Mouse (Mus musculus) testis, postnatal 10 days (tissue): Measurements from ENCODE around the gene Tmed3.

Source experiments
- DNase-seq: peaks from one replicate; pipeline ENCODE4 v3.0.0; 2021; ENCODE audit warnings: low spot score

Gene Tmed3

GRCm38 (mm10) chr9:89704265-89705196, at the start of gene Tmed3:
Tmed3 (minus strand) TSS chr9:89705068.
- DNase-seq: peak; percentile 87

- DNase-seq: no peak
These were observed 35.2 kb upstream of the Tmed3 start for GRCm38 (mm10) chr9:89740041-89740440.

DNA sequence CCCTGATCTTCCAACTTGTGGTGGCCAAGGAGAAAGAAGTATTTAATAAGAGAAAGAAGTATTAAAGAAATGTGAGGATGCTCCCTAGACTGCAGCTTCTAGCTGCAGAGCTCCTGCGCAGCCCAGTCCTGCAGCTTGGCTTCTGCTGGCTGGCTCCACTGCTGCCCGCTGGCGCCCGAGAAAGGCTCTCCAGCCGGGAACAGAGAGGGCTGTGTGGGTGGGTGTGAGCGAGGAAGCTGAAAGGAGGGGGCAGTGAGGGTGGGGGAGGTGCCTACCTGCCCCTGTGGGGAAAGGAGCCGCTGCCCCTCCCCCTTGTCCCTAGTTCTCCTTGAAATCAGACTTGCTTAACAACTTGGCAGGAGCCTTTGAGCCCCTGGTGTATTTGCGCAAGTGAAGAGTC, 33.4 kb upstream of the Tmed3 start, which contains the start of gene Ankrd34c:
TSS of gene Ankrd34c (minus strand) at position 181 of the 400 bp plus-strand sequence.
- DNase-seq: no peak

GRCm38 (mm10) chr9:89737888-89738287, 33.0 kb upstream of the Tmed3 start:
- DNase-seq: no peak

DNA sequence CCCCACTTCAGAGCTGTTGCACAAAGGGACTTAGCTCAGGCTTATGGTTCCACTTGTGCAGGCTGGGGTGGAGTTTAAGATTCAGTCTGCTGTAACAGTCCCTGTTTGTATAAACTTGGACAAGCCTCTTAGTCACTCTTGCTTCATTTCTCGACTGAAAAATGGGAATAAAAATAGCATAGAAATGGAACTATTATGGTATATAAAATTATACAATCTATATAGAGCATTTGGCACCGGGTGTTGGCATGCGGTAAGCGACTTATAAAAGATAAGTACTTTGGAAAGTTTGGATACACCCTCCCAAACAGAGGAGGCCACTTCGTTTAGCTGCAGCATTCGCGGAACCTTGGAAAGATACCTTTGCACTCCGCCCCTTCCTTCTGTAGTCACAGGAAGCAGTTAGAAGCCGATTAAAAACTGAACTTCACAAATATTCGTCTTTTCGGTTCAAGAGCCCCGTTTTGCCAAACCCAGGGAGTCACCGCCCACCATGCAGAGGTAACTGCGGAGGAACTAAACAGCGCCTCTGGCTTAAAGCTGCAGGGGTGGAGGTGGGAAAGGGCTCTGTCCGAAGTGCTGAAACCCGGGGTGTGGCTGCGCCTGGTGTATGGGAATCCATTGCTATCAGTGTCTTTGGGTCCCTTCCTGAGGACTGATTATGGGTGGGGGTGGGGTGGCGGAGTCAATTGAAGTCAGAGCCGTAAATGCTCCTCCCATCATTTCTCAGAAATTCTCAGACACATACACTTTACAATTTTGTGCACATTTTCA, 32.3 kb upstream of the Tmed3 start:
- peak; percentile 71 for DNase-seq

DNA sequence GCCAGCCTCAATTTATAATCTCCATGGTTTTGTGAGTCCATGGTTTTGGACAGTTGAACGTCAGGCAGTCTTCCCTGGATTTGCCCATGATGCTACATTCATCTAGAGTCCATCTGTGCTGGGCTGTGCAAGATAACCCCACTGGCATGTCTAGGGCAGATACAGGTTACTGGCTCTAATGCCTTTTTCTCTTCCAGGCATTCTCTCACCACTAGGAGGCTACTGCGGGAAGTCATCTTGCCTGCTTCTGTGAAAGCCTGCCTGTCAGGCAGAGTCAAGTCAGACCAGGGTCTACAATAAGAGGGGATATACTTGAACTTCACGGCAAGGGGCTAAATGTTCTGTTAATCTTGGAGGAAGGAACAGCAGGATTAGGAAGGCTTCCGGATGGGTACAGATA, 2.0 kb upstream of the Tmed3 start:
- DNase-seq: no peak

- DNase-seq: no peak
These were observed 297 bp upstream of the Tmed3 start for GRCm38 (mm10) chr9:89705197-89705533.

DNA sequence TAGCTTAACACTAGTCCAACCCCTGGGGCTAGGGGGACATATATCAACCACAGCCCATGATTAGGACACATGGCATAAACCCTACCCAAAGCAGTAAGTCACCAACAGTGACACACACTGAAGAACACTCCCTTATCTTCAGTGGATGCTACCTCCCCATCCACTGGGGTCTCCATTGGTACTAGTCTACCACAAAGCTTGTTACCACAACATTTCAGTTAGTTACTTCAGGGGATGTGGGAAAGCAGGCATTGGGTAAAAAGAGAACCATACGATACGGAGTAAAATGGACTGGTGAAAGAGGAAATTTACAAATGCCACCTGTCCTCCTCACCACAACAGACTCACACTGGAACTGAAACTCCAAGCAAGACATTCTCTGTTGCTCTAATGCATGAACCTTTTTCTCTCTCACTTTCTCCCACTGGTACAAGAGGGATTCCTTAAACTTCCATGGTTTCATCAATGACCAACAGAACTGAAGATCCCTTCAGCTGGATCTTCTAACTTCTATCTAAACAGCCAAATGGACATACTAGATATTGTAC, 3.9 kb downstream of the Tmed3 start:
- no peak for DNase-seq

- no peak for DNase-seq
These were observed 9.7 kb downstream of the Tmed3 start for GRCm38 (mm10) chr9:89695143-89695542.

DNA sequence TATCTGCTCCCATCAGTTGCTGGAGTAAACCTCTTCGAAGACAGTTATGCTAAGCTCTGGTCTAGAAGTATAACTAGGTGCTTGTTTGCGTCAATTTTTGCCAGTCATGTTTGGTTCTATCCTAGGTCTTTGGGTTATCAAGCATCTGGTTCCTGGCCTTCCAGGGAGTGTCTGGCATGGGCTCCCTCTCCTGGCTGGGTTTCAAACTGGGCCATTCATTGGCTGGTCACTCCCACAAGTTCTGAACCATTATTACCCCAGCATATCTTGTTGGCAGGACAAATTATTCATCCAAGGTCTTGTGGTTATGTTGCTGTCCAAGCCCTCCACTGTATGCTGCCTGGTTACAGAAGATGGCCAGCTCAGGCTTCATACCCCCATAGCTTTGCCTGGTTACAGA, 11.2 kb downstream of the Tmed3 start:
- no peak for DNase-seq

DNA sequence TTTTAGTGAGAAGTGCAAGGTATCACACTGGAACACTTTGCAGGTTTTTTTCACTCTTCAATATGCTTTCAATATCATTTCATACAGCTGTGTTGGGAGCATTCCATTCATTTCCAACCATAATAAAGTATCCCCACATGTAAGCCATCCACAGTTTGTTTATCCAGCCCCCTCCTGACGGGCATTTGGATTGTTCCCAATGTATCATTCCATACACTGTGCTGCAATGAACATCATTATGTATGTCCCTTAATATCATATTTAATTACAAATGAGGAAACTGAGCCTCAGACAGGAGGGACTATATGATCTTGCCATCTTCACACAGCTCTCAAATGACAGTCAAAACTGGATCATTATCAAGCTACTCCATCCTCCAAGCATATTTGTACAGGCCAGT, 15.7 kb downstream of the Tmed3 start:
- DNase-seq: no peak

GRCm38 (mm10) chr9:89687503-89688226, 17.2 kb downstream of the Tmed3 start:
- no peak for DNase-seq

DNA sequence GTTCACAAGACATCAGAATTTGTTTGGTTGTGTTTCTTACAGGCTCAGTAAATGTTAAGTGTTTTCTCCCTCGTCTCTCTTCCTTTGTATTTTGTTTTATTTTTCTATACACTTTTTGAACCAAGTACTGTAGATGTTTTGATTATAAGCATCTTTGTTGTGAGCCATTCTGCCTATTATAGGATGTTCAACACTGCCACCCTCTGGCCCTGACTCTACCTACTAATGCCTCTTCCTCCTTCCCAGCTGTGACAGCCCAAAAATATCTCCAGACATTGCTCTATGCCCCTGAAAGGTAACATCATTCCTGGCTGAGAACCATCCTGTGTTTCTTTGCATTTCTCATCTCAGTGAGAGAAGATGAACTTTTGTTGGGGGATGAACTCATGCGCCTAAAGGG, 18.6 kb downstream of the Tmed3 start:
- DNase-seq: no peak

DNA sequence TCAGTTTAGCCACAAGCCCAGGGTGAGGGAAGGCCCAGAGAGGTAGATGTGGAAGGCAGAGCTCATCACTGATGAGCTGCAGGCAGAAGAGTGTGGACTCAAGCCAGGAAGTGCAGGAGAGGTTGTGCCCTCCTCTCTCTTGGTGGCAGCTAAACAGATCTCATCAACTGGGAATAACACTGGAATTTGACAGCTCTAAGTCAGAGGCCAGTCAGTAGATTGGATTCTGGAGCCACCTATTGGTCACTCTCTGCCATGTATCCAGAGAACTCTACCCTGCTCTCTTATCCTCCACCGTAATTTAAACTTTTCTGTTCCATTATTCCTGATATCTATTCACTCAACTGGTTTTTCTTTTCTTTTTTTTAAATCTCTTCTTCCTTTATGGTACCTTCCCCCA, 25.9 kb downstream of the Tmed3 start:
- no peak for DNase-seq

DNA sequence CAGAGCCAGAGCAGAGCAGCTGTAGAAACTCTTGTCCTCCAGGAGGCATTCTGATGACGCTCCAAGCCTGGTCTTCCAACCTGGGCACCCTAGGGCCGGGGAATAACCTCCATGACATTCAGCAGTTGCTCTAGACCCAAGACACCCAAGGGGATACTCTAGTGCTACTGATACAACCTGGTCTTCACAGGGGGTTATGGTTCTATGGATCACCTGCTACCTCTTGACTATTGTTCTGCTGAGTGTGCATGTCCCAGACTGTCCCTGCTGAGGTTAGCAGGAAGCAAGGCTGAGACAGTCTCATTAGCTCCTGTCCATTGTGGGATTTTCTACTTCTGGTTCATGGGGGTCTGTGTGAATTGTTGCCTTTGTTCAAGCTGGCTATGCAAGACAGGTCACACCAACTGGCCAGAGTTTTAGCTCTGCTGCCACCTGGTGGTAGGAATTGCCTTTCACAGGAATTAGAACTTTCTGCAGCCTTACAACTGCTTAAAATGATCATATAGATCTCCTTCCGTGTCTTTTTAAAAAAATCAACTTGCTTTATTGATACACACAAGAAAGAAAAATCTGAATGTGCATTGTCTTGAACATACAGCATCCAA, 30.8 kb downstream of the Tmed3 start:
- peak; percentile 88 for DNase-seq

DNA sequence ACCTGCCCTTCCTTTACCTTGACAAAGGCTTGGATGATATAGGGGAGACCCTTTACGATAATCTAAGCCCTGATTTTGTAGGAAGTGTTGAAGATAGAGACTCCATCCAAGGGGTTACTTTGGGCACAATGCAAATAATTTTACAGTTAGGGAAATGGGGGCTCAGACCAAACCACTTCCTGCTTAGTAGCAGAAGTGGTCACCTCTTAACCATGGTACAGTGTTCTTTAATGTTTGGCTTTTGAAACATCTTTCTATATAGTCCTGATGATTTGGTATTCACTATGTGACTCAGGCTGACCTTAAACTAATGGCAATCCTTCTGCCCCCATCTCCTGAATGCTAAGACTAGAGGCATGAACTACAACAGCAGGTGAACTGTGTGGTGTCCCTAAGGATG, 31.5 kb downstream of the Tmed3 start:
- no peak for DNase-seq

GRCm38 (mm10) chr9:89669878-89670277, 35.0 kb downstream of the Tmed3 start:
- no peak for DNase-seq

DNA sequence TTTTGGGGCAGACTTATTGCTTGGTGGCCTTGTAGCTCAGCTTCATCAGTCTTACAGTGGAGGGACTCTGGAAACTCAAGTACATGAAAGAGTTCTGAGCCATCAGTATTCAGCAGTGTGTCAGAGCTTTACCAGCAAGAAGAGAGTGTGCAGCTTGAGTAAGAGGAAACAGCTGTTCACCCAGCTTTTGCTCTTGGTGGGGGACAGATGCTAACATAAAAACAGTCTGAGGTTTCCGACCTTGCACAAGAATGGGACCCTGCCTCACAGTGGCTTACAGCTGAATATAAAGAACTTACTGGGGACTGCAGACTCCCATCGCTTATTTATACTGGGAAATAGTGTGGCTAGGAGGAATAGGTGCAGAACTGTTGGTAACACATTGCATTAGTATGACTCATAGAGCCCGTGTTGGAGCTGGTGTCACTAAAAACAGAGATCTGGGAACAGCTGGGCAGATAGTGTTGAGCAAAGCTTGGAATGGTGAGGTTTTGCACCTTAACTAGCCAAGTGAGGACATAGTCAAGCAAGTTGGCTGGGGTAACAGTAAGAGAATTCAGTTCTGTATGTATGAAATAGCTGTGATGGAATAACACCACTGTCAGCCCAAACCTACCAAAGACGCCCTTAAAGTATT, 37.4 kb downstream of the Tmed3 start:
- DNase-seq: no peak

DNA sequence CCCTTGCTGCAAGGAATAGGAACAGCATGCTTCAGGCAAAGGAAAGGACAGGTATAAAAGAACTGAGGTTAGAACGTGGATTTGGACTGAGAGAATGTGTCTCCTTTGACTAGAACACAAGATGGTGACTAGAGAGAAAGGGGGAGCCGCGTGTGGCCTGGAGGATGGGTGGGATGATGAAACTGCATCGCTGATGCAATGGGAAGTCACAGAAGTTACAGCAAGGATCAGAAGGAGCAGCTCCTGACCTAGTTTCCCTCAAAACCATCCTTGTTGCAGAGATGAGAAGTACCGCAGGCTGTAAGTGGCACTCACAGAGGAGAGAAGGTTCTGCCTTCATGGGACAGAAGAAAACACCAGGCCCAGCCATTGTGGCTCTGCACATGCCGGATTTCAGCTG, 54.0 kb downstream of the Tmed3 start:
- DNase-seq: no peak
